In the genomic region with DNA sequence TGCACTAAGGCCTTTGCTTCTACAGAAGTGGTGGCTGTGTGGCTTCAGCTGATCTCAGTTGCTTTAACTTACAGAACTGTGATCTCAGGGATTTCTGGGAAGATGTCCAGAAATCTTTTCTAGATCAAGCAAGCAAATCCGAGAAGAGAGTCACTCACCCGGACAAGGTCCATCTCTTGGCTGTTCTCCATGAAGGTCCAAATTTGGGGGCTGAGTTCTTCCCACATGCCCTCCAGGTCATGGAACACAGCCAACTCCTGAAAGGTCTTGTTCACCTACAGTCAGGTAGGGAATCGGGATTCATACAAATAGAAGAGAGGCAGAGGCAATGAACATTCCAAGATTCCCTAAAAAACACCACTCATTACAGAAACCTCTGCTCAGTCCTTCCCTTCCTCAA, we compare ENCODE assay signal across 25 mouse cellular contexts.
DNase-seq lines count a peak whose midpoint lies in the region; ATAC-seq and TF ChIP-seq lines count a peak whose summit lies in the region.
"Had no signal": no experiment of that assay in that cellular context is flagged by ENCODE, and none has a peak within 500 bp of the region (broad histone marks: within the 10 kb centered on the region; RNA-seq: fewer than 3 reads in every experiment).

No protein-coding gene starts in this region.

- no peak for TF ChIP-seq EP300 in liver, postnatal 0 days (IDR thresholded peaks at IDR 0.05; ENCODE audit: low read depth)

- H3K4me2 ChIP-seq in kidney, embryonic 15.5 days = no peak overlapping the region
- no peak overlapping the region for H3K4me2 ChIP-seq in liver, postnatal 0 days (ENCODE audit: low read depth, low read length)
- H3K4me2 ChIP-seq: embryonic facial prominence, embryonic 13.5 days; forebrain, embryonic 12.5 days; hindbrain, embryonic 12.5 days had no signal

- H3K4me1 ChIP-seq in kidney, embryonic 15.5 days = 0 out of 2 replicates have a peak, but pooled peaks cover 4% of the 10 kb centered on the region
- peaks cover 4% of the 10 kb centered on the region; the same call in 1 of the 2 replicates for H3K4me1 ChIP-seq in liver, adult 2 months (ENCODE audit: control insufficient read depth, insufficient read depth, low read length)
- H3K4me1 ChIP-seq in liver, postnatal 0 days (ENCODE audit: insufficient read depth) = peaks cover under 1% of the 10 kb centered on the region; the same call in 1 of the 2 replicates
- H3K4me1 ChIP-seq: embryonic facial prominence, embryonic 13.5 days; forebrain, embryonic 12.5 days; heart, embryonic 10.5 days; hindbrain, embryonic 12.5 days had no signal

- no peak overlapping the region for H3K9ac ChIP-seq in kidney, embryonic 15.5 days
- H3K9ac ChIP-seq in liver, adult 2 months (ENCODE audit: low read depth, low read length) = no peak overlapping the region
- H3K9ac ChIP-seq in liver, postnatal 0 days (replicated peaks) = no peak overlapping the region
- H3K9ac ChIP-seq: embryonic facial prominence, embryonic 13.5 days; forebrain, embryonic 12.5 days; hindbrain, embryonic 12.5 days had no signal

- H3K27ac ChIP-seq in kidney, embryonic 15.5 days = no peak overlapping the region
- no peak overlapping the region for H3K27ac ChIP-seq in liver, adult 2 months (replicated peaks; ENCODE audit: insufficient read depth, low read depth, low read length)
- no peak overlapping the region for H3K27ac ChIP-seq in liver, postnatal 0 days (ENCODE audit: low read depth)
- H3K27ac ChIP-seq: embryonic facial prominence, embryonic 13.5 days; forebrain, embryonic 12.5 days; gastrocnemius, adult 2 months; heart, embryonic 10.5 days; hindbrain, embryonic 12.5 days had no signal

- no peak for ATAC-seq in kidney, embryonic 15.5 days (replicated peaks; ENCODE audit: low FRiP score)
- ATAC-seq in liver, postnatal 0 days = no peak
- ATAC-seq: CD4-positive, CD25-positive, alpha-beta regulatory T cell, adult 4 months; forebrain, embryonic 16.5 days; hindbrain, embryonic 16.5 days had no signal

- H3K27me3 ChIP-seq in kidney, embryonic 15.5 days = no peaks in the 10 kb centered on the region
- H3K27me3 ChIP-seq in liver, adult 2 months (ENCODE audit: control insufficient read depth, insufficient read depth, low read length) = no peaks in the 10 kb centered on the region
- no peaks in the 10 kb centered on the region for H3K27me3 ChIP-seq in liver, postnatal 0 days (ENCODE audit: insufficient read depth, low read length)
- H3K27me3 ChIP-seq: embryonic facial prominence, embryonic 13.5 days; forebrain, embryonic 12.5 days; hindbrain, embryonic 12.5 days had no signal

- no peaks in the 10 kb centered on the region for H3K9me3 ChIP-seq in kidney, embryonic 15.5 days (replicated peaks)
- no peaks in the 10 kb centered on the region for H3K9me3 ChIP-seq in liver, postnatal 0 days (ENCODE audit: low read length)
- H3K9me3 ChIP-seq: embryonic facial prominence, embryonic 13.5 days; forebrain, embryonic 12.5 days; G1E; heart, embryonic 10.5 days; hindbrain, embryonic 12.5 days had no signal

- H3K79me2 ChIP-seq in liver, adult 2 months (ENCODE audit: control insufficient read depth, insufficient read depth, low read length) = no peaks in the 10 kb centered on the region; the same call in 1 of the 2 replicates

- H3K36me3 ChIP-seq in kidney, embryonic 15.5 days = 0 out of 2 replicates have a peak, but pooled peaks cover 5% of the 10 kb centered on the region
- peaks cover 79% of the 10 kb centered on the region for H3K36me3 ChIP-seq in liver, adult 2 months (ENCODE audit: control insufficient read depth, insufficient read depth, low read length)
- peaks cover 69% of the 10 kb centered on the region for H3K36me3 ChIP-seq in liver, postnatal 0 days (replicated peaks; ENCODE audit: insufficient read depth, low read length)

- peak; percentile 35 to 82 for DNase-seq in adrenal gland, adult (ENCODE audit: inconsistent age in 2 of 2, low spot score in 1 of 2)
- DNase-seq in adrenal gland, postnatal 10 days = no peak
- DNase-seq in kidney, adult 11 months = peak; percentile 79
- peak; percentile 62 for DNase-seq in liver, adult 2 months (ENCODE audit: extremely low read depth, low read depth, low spot score)
- DNase-seq in liver, postnatal 0 days = no peak
- peak; percentile 78 to 84 for DNase-seq in kidney, postnatal 25 days
- no peak for DNase-seq in layer of hippocampus, adult 8-10 months (ENCODE audit: low spot score in 2 of 2)
- DNase-seq: B cell, adult 2 months; cerebellum, adult 18-20 months; cerebellum, adult 9-11 months; cerebellum, postnatal 36 days; gastrocnemius, adult 2 months; gastrocnemius, postnatal 36 days; heart, adult 18-20 months; heart, postnatal 10 days; heart, postnatal 4 days had no signal

- TF ChIP-seq POLR2A in liver, adult 2 months (IDR thresholded peaks at IDR 0.05; ENCODE audit: extremely low read depth, insufficient read depth, low read length) = no peak

- WGBS in kidney, embryonic 15.5 days = 75% methylated on average over 3 of the region's 3 CpGs
- 16% methylated on average over 3 of the region's 3 CpGs for WGBS in liver, adult 2 months
- 62% methylated on average over 3 of the region's 3 CpGs for WGBS in liver, postnatal 0 days (ENCODE audit: insufficient replicate concordance)

- no peak overlapping the region for H3K4me3 ChIP-seq in kidney, embryonic 15.5 days (replicated peaks)
- H3K4me3 ChIP-seq in liver, adult 2 months (ENCODE audit: insufficient read depth, low read depth, low read length) = no peak overlapping the region
- H3K4me3 ChIP-seq in liver, postnatal 0 days (ENCODE audit: low read depth, low read length) = no peak overlapping the region
- H3K4me3 ChIP-seq: embryonic facial prominence, embryonic 13.5 days; forebrain, embryonic 12.5 days; gastrocnemius, adult 2 months; heart, embryonic 10.5 days; hindbrain, embryonic 12.5 days had no signal

- TF ChIP-seq CTCF in liver, adult 2 months (IDR thresholded peaks at IDR 0.05; ENCODE audit: low read depth, low read length) = no peak
- TF ChIP-seq CTCF in liver, postnatal 0 days (IDR thresholded peaks at IDR 0.05; ENCODE audit: low read depth) = no peak

Comparison
In these comparisons a context has a peak if more than half of its experiments do, and no peak if none do; other contexts are left out.
1. DNase-seq: peak in adrenal gland, adult (2 of 2), kidney, adult 11 months (single experiment), liver, adult 2 months (single experiment) and kidney, postnatal 25 days (2 of 2); none in adrenal gland, postnatal 10 days (single experiment), liver, postnatal 0 days (single experiment) and layer of hippocampus, adult 8-10 months (0 of 2).